Mouse (Mus musculus) intestine, postnatal 0 days (tissue): Measurements from ENCODE around the gene Gm28372. TPM values are rescaled to one million over a fixed set of nuclear protein-coding genes. Genes with fewer than 3 reads are reported as not detected.

Source experiments
- ATAC-seq: fragments of 200-750 bp; cut with Nextera tagmentation; 2 replicates; pipeline ENCODE4 v1.8.0; 2017; ENCODE audit warnings: mild to moderate bottlenecking, moderate TSS enrichment, moderate library complexity
- H3K27ac ChIP-seq: fragments of 300-500 bp; sonication (generic); 2 replicates; pipeline ENCODE4 v1.5.1; 2014; ENCODE audit warnings: mild to moderate bottlenecking, low read depth, low read length, moderate library complexity
- H3K27me3 ChIP-seq: fragments of 300-500 bp; sonication (generic); replicated peaks from 2 replicates; pipeline ENCODE4 v1.6.1; 2014; ENCODE audit warnings: low read length, mixed read lengths; ENCODE audit not compliant: control insufficient read depth, insufficient read depth
- H3K36me3 ChIP-seq: fragments of 300-500 bp; sonication (generic); 2 replicates; pipeline ENCODE4 v1.6.1; 2014; ENCODE audit warnings: mild to moderate bottlenecking, moderate library complexity; ENCODE audit not compliant: control insufficient read depth, insufficient read depth
- H3K4me1 ChIP-seq: fragments of 300-500 bp; sonication (generic); replicated peaks from 2 replicates; pipeline ENCODE4 v1.6.1; 2014; ENCODE audit warnings: antibody characterized with exemption, low read length, mixed read lengths; ENCODE audit not compliant: control insufficient read depth, insufficient read depth
- H3K4me2 ChIP-seq: fragments of 300-500 bp; sonication (generic); replicated peaks from 2 replicates; pipeline ENCODE4 v1.6.1; 2014; ENCODE audit warnings: low read depth, mild to moderate bottlenecking, moderate library complexity
- H3K4me3 ChIP-seq: fragments of 300-500 bp; sonication (generic); 2 replicates; pipeline ENCODE4 v1.5.1; 2014; ENCODE audit warnings: low read depth, low read length
- H3K9ac ChIP-seq: fragments of 300-500 bp; sonication (generic); 2 replicates; pipeline ENCODE4 v1.6.1; 2014; ENCODE audit warnings: mild to moderate bottlenecking, low read depth, low read length
- H3K9me3 ChIP-seq: fragments of 300-500 bp; sonication (generic); 2 replicates; pipeline ENCODE4 v1.6.1; 2016; ENCODE audit warnings: mixed run types; ENCODE audit not compliant: control insufficient read depth
- CTCF ChIP-seq: sonication (generic); IDR thresholded peaks from 2 replicates; pipeline ENCODE4 v1.5.1; 2016; ENCODE audit warnings: low read depth, mild to moderate bottlenecking, control low read depth, antibody characterized with exemption, moderate library complexity
- WGBS: fragments of 180-500 bp; shearing (Covaris S2); extraction: QIAGEN DNeasy Blood & Tissue Kit; methylation state at CpG from one replicate; pipeline ENCODE4 v1.1.7; 2014; 5-methylcytosine and 5-hydroxymethylcytosine counted together
- polyA plus RNA-seq: library from polyadenylated mRNA; unstranded; fragments of >200 nt; fragmentation: Nextera tagmentation; extraction: Ambion mirVana; gene quantifications from 2 replicates; pipeline ENCODE4 v1.2.1, GENCODE M21; 2015

The Gm28372 gene
- polyA plus RNA-seq, 1 experiment from 2014 or later: not detected

DNA sequence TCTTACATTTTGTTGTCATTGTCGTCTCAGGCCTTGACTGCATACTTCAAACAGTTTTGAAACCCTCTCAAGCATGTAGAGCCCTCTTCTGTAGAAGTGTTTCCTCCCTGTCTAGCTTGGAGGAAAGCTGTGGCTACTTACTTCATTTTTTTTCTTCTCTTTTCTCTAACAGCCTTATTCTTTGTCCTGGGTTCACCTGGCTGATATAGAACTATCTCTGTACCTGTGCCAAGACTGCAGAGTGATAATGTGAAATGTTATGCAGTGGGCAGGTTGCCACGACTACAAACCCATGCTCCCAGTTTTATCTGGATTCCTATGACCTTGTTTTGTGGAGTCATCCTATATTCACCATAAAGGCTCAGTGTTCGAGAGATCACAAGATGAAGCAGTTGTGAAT lies 25.4 kb downstream of the Gm28372 start:
- Histone ChIP-seq H3K36me3 (no peaks in the 10 kb centered on the region), H3K4me3 (no peak overlapping the region), H3K4me1 (no peaks in the 10 kb centered on the region), H3K27me3 (no peaks in the 10 kb centered on the region), H3K9me3 (no peaks in the 10 kb centered on the region), H3K27ac (no peak overlapping the region), H3K4me2 (no peak overlapping the region), H3K9ac (no peak overlapping the region)
- 74% methylated on average over 3 of the region's 3 CpGs for WGBS
- TF ChIP-seq CTCF: no peak
- ATAC-seq: no peak

DNA sequence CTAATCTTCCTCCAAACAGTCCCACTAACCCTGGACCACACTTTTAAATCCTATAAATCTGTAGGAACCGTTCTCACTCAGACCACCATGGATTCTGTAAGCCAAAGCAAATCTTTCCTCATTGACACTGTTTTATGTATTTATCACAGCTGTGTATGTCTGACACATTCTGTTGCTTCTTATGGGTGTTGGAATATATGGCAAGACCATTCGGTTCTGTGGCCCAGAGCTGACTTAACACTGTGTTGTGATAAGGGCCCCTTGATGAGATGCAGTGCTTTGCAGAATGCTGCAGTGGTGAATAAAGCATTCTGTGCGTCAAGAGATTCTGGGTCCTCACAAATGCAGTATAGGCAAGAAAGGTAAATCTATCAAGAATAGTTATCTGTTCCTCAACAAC lies 27.1 kb downstream of the Gm28372 start:
- Histone ChIP-seq H3K27ac (no peak overlapping the region), H3K4me3 (no peak overlapping the region), H3K9me3 (no peaks in the 10 kb centered on the region), H3K27me3 (no peaks in the 10 kb centered on the region), H3K4me1 (no peaks in the 10 kb centered on the region), H3K4me2 (no peak overlapping the region), H3K9ac (no peak overlapping the region), H3K36me3 (no peaks in the 10 kb centered on the region)
- WGBS: 83% methylated on average over 3 of the region's 3 CpGs
- no peak for ATAC-seq
- no peak for TF ChIP-seq CTCF

DNA sequence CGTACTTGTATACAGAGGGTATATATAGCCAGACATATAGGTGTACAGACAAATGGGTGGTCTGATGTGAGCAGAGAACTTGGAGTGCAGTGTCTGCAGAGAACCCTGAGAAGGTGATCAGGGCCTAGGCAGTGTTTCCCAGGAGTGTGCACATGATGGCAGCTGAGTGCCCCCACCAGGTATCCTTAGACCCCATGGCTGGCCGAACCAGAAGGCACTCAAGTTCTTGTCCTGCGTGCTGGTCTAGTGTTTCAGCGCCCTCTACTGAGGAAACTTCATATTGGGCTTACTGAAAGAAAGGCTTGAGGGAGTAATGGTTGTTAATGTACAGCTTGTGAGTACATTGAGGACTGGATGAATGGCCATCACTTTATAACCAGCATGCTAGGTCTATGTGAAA lies 28.1 kb downstream of the Gm28372 start:
- Histone ChIP-seq H3K27me3 (no peaks in the 10 kb centered on the region), H3K4me3 (no peak overlapping the region), H3K9me3 (no peaks in the 10 kb centered on the region), H3K4me1 (no peaks in the 10 kb centered on the region), H3K27ac (no peak overlapping the region), H3K36me3 (peaks cover 9% of the 10 kb centered on the region), H3K4me2 (no peak overlapping the region), H3K9ac (no peak overlapping the region)
- no peak for ATAC-seq
- peak; percentile 81 for TF ChIP-seq CTCF
- WGBS: 24% methylated on average over 4 of the region's 4 CpGs

DNA sequence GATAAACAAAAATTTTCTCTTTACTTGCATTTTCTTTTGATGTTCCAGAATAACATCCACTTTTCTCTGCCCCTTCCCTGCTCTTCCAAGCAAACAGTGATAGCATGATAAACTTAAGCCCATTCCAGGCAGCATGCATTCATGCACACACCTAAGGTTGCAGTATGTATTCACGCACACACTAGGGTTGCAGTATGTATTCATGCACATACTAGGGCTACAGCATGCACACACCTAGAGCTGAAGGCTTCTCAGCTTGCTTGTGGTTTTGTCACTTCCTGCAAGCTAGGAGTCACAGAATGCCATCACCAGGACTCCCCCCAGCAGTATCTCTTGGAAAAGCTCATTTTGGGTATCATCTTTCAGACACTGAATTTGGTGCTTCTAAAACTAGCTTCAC lies 31.7 kb downstream of the Gm28372 start:
- 94% methylated on average over 1 of the region's 1 CpGs for WGBS
- no peak for TF ChIP-seq CTCF
- no peak overlapping the region for H3K4me2 ChIP-seq
- H3K4me1 ChIP-seq: no peaks in the 10 kb centered on the region
- H3K27ac ChIP-seq: no peak overlapping the region
- peaks cover 45% of the 10 kb centered on the region for H3K36me3 ChIP-seq
- no peak overlapping the region for H3K9ac ChIP-seq
- H3K4me3 ChIP-seq: no peak overlapping the region
- no peaks in the 10 kb centered on the region for H3K9me3 ChIP-seq
- H3K27me3 ChIP-seq: no peaks in the 10 kb centered on the region
- no peak for ATAC-seq

DNA sequence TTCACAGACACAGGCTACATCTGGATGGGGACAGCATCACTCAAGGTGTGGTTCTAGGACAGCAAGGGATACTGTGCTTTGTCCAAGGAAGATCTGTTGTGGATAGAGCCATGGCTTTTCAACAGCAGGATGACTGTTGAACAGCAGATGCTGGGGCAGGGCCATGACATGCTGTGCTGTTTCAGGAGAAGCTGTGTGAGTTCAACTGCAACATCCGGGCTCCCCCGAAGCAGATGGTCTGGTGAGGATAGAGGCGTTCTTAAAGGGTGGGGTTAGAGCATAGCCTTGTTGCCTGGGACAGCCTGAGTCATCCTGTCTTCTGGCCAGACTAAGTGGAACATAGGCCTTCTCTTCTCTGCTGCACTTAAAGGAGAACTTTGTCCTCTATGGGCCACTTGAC lies 33.8 kb downstream of the Gm28372 start:
- H3K4me2 ChIP-seq: no peak overlapping the region
- no peaks in the 10 kb centered on the region for H3K4me1 ChIP-seq
- no peak overlapping the region for H3K4me3 ChIP-seq
- no peaks in the 10 kb centered on the region for H3K9me3 ChIP-seq
- no peak for ATAC-seq
- 87% methylated on average over 3 of the region's 3 CpGs for WGBS
- no peak overlapping the region for H3K27ac ChIP-seq
- no peaks in the 10 kb centered on the region for H3K27me3 ChIP-seq
- H3K9ac ChIP-seq: no peak overlapping the region
- no peak for TF ChIP-seq CTCF
- peaks cover 65% of the 10 kb centered on the region for H3K36me3 ChIP-seq

DNA sequence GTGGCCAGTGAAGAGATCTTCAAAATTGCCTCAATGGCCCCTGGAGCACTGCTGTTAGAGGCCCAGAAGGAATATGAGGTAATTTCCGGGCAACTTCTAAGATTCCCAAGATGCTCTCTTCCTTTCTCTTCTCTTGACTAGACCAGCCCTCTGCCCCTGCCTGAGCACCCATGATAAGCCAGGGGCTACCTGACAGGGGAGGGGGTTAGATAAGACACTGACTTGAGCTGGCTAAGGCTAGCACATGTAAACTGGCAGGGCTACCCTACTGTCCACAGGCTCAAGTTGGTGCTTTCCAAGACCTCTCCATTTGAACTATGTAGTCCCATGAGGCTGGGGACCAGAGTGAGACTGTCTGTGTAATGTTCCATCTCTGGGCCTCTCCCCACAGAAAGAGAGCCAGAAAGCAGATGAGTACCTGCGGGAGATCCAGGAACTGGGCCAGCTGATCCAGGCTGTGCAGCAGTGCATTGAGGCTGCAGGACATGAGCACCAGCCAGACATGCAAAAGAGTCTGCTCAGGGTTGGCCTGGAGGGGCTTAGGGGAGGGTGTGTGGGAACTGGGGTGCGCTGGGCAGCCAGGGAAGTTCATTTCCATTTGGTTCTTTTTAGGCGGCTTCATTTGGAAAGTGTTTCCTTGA lies 34.9 kb downstream of the Gm28372 start:
- H3K27me3 ChIP-seq: no peaks in the 10 kb centered on the region
- H3K4me2 ChIP-seq: no peak overlapping the region
- ATAC-seq: no peak
- no peaks in the 10 kb centered on the region for H3K9me3 ChIP-seq
- 96% methylated on average over 4 of the region's 4 CpGs for WGBS
- no peak overlapping the region for H3K27ac ChIP-seq
- H3K4me3 ChIP-seq: no peak overlapping the region
- no peaks in the 10 kb centered on the region for H3K4me1 ChIP-seq
- no peak for TF ChIP-seq CTCF
- H3K9ac ChIP-seq: no peak overlapping the region
- H3K36me3 ChIP-seq: peaks cover 66% of the 10 kb centered on the region

DNA sequence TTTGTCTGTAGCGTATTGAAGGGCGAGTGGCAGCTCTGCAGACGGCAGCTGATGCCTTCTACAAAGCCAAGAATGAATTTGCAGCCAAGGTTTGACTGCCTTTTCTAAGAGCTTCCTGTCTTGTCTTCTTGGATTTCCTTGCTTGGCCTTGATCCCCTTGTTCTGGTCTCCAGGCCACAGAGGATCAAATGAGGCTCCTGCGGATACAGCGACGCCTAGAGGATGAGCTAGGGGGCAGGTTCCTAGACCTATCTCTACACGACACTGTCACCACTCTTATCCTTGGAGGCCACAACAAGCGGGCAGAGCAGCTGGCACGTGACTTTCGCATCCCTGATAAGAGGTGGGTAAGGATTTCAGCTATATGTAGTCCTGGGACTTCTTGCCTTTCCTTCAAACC lies 37.1 kb downstream of the Gm28372 start:
- no peaks in the 10 kb centered on the region for H3K27me3 ChIP-seq
- no peak overlapping the region for H3K27ac ChIP-seq
- no peak for ATAC-seq
- H3K9me3 ChIP-seq: no peaks in the 10 kb centered on the region
- no peak overlapping the region for H3K9ac ChIP-seq
- H3K4me3 ChIP-seq: no peak overlapping the region
- TF ChIP-seq CTCF: no peak
- 85% methylated on average over 10 of the region's 10 CpGs for WGBS
- H3K36me3 ChIP-seq: peaks cover 66% of the 10 kb centered on the region
- H3K4me2 ChIP-seq: no peak overlapping the region
- H3K4me1 ChIP-seq: no peaks in the 10 kb centered on the region
